Mouse (Mus musculus): ENCODE measurements at regions not wholly inside any gene's neighbourhood (a gene's known extent, or its start where the extent isn't known, plus 50 kb on each side); places are given as distances from the start of the nearest gene placed in this dataset.

GRCm38 (mm10) chr8:37131988-37132387 lies 138.6 kb downstream of the AI429214 start:
- TF ChIP-seq CTCF (conservative IDR thresholded peaks at IDR 0.05; ENCODE audit: low read length) (peak; percentile 14; the same call in 1 of the 2 replicates), NANOG (IDR thresholded peaks at IDR 0.05; ENCODE audit: borderline replicate concordance, low read length) (no peak), POU5F1 (IDR thresholded peaks at IDR 0.05; ENCODE audit: borderline replicate concordance, low read length) (no peak)

Data from E14TG2a.4 (cell line).